Mouse (Mus musculus): Measurements from ENCODE around the gene Fam234b.

- TF ChIP-seq CTCF (conservative IDR thresholded peaks at IDR 0.05; ENCODE audit: low read length) (no peak), NANOG (IDR thresholded peaks at IDR 0.05; ENCODE audit: borderline replicate concordance, low read length) (no peak), POU5F1 (IDR thresholded peaks at IDR 0.05; ENCODE audit: borderline replicate concordance, low read length) (no peak)
Observed at GRCm38 (mm10) chr6:135206909-135207308, 9.1 kb downstream of the Fam234b start.

Data from E14TG2a.4 (cell line).